Mouse (Mus musculus): ENCODE data around the gene Skint7.

- TF ChIP-seq HCFC1 (IDR thresholded peaks at IDR 0.05; ENCODE audit: borderline replicate concordance, insufficient read depth, low read length) = no peak
- TF ChIP-seq ZNF384 (IDR thresholded peaks at IDR 0.05; ENCODE audit: low read depth, low read length) = no peak
- TF ChIP-seq ZC3H11A (IDR thresholded peaks at IDR 0.05; ENCODE audit: borderline replicate concordance, low read depth, low read length) = peak; percentile 59; the same call in 1 of the 2 replicates
These were observed 11.4 kb upstream of the Skint7 start for GRCm38 (mm10) chr4:111961309-111961708.

Data from ES-E14 (cell line).